Mouse (Mus musculus) cerebellum, postnatal 14 days (tissue): ENCODE measurements at regions not wholly inside any gene's neighbourhood (a gene's known extent, or its start where the extent isn't known, plus 50 kb on each side); places are given as distances from the start of the nearest gene placed in this dataset.

Experiments used
- DNase-seq, 2 experiments: peaks; one replicate each; pipeline ENCODE4 v3.0.0; 2021; ENCODE audit warnings: mixed read lengths in 2 of 2

DNA sequence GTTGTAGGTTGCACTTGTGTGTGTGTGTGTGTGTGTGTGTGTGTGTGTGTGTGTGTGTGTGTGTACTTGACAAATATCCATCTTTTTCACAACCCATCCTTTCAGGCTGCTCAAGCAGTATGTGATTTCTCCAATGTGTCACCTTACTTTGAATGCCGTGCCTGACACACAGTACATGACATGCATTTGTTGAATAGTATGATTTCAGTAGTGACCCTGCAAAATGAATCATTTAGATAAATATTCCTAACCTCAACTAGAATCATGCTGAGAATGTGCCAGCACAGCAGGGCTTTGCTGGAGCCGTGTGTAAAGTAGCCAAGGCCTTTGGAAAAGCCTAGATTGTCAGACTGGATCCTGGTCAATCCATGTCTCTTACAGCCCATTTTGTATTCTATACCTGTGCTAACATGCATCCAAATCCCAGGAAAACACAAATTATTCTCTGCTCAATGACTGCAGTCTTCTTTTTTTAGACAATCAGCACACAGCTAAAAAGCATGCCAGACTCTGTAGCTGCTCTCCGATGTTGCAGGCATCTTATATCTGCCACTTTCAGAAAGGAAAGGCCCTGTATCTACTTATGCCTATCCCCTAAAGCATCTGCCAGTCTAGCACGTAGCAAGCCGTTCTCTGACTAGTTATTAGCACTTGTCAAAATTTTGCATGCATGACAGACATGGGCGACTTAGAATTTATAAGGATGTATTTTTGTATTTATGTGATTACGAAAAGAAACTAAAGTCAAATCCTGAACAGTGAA is 60.0 kb upstream of the Gpr141 start:
- no peak for DNase-seq

DNA sequence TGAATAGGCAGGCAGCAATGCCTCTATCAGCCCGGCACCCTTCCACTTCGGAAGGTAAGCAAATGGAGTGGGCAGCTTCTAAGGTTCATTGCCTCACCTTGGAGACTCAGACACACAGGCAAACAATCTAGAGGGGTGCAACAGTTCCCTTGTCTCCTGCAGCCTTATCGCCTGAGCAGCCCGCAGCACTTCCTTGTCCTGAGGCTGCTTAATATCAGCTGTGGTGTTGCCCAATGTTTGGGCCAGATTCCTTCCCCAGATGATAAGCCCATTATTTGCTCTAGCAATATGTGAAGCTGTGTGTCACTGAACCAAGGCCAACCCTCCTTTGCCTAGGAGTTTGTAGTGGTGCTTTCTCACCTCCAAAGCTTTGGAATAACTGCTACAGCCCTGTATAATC is 58.8 kb upstream of the Gpr141 start:
- no peak for DNase-seq

DNA sequence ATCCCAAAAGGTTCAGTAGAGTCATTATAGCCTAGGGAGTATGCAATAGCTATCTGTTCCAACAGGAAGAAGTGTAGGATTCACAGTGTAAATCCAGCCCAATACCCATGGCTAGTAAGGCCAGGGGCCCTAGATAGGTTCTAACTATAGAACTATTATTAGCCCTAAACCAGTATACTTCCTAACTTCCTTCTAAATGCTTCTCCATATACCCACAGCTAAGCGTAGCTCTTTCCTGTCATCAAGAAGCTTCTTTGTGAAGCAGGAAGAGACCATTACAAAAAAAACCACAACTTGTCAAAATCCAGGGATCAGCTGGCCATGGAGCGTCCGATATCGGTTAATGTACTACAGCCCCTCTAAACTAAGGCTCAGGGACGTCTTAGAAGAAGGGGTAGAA is 57.7 kb upstream of the Gpr141 start:
- no peak for DNase-seq

DNA sequence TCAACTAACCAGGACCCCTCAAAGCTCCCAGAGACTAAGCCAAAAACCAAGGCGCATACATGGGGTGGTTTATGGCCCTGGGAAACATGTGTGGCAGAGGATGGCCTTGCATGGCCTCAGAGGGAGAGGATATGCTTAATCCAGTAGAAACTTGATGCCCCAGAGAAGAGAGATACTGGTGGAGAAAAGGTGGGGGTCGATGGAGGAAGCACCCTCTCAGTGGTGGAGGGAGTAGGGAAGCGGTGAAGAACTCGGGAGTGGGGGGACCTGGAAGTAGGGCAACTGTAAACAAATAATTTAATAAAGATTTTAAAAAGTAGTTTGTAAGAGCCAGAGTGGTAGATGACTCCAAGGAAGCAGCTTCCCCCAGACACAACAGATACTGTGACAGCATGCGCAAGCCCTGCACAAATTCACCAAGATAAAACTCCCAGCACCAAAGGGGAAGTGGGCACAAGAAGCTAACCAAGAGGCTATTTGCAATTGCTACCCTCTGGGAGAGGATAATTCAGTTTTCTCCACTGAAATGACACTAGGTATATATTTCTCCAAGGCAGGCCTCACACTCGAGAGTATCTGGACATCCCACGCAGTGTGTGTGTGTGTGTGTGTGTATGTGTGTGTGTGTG is 50.7 kb upstream of the Gpr141 start:
- no peak for DNase-seq
